Mouse (Mus musculus) erythroblast, embryonic 14.5 days (primary cell): ENCODE measurements around the gene Diexf.

ENCODE experiments used
- GATA1 ChIP-seq: IDR thresholded peaks from 2 replicates; pipeline ENCODE4 v1.6.1; 2012; ENCODE audit warnings: low read length, inconsistent platforms, mixed read lengths
- TAL1 ChIP-seq: IDR thresholded peaks from 3 replicates; pipeline ENCODE4 v1.6.1; 2012; ENCODE audit warnings: low read length, inconsistent platforms, mixed read lengths

GRCm38 (mm10) chr1:193112093-193112492, 18.0 kb downstream of the Diexf start:
- no peak for TF ChIP-seq GATA1
- no peak for TF ChIP-seq TAL1
